Comparison of ENCODE assay signal across 21 mouse cellular contexts in the genomic region with DNA sequence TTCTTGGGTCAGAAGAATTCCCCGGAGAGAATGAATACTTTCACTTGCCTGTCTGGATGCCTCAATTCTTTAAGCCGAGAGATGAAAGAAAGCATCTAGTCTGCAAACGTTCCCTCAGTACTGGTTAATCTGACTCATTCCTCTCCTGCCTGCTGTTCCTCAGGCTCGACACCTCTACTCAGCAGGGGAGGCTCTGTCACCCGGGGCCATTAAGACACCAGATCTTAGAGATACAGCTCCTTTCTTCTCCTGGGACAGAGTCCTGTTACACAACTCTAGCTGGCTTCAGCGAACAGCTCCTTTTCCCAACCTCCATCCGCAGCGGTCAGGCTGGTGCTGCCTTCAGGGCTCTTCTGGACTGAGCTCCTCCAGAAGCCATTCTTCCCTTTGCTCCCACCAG. TPM values are rescaled to one million over a fixed set of nuclear protein-coding genes. Genes with fewer than 3 reads are reported as not detected.
DNase-seq lines count a peak whose midpoint lies in the region; ATAC-seq lines count a peak whose summit lies in the region.
"Had no signal": no experiment of that assay in that cellular context is flagged by ENCODE, and none has a peak within 500 bp of the region (broad histone marks: within the 10 kb centered on the region; RNA-seq: fewer than 3 reads in every experiment).

No protein-coding gene starts in this region.

- H3K4me1 ChIP-seq in midbrain, embryonic 14.5 days (ENCODE audit: control insufficient read depth, insufficient read depth, low read length), result no peaks in the 10 kb centered on the region
- H3K4me1 ChIP-seq in midbrain, embryonic 11.5 days (ENCODE audit: control insufficient read depth, insufficient read depth, low read length), result no peaks in the 10 kb centered on the region
- H3K4me1 ChIP-seq: lung, embryonic 15.5 days; neural tube, embryonic 12.5 days had no signal

- peak; percentile 5 for DNase-seq in embryo, embryonic 10.5 days (ENCODE audit: low spot score)
- DNase-seq in embryo, embryonic 11 days, result no peak
- DNase-seq in midbrain, embryonic 14.5 days, result peak; percentile 3
- DNase-seq in midbrain, embryonic 11.5 days (ENCODE audit: low spot score, missing footprints), result no peak
- DNase-seq in brain, adult 2 months (ENCODE audit: low read depth, low spot score), result peak; percentile 63
- DNase-seq in yolk sac, embryonic 10.5 days (ENCODE audit: low spot score), result peak; percentile 73
- DNase-seq in right cerebral cortex, postnatal 25 days, result no peak
- no peak for DNase-seq in ovary, postnatal 14 days (ENCODE audit: low spot score)
- DNase-seq: B cell, adult 2 months; cerebellum, adult 18-20 months; forebrain, postnatal 0 days; gastrocnemius, postnatal 25 days; kidney, postnatal 36 days; liver; thymus, adult 18-20 months had no signal

- H3K4me2 ChIP-seq in midbrain, embryonic 14.5 days (ENCODE audit: low read length), result no peak overlapping the region
- H3K4me2 ChIP-seq in midbrain, embryonic 11.5 days, result no peak overlapping the region
- H3K4me2 ChIP-seq: embryonic facial prominence, embryonic 12.5 days; lung, embryonic 15.5 days; neural tube, embryonic 12.5 days had no signal

- no peak overlapping the region for H3K4me3 ChIP-seq in midbrain, embryonic 14.5 days (replicated peaks; ENCODE audit: low read depth, low read length)
- H3K4me3 ChIP-seq in midbrain, embryonic 11.5 days (ENCODE audit: low read depth, low read length), result no peak overlapping the region
- H3K4me3 ChIP-seq: embryonic facial prominence, embryonic 12.5 days; left cerebral cortex, adult 2 months; lung, embryonic 15.5 days; neural tube, embryonic 12.5 days had no signal

- no peak overlapping the region for H3K27ac ChIP-seq in midbrain, embryonic 14.5 days (replicated peaks; ENCODE audit: low read depth, low read length)
- H3K27ac ChIP-seq in midbrain, embryonic 11.5 days (ENCODE audit: low read depth, low read length), result no peak overlapping the region
- H3K27ac ChIP-seq: embryonic facial prominence, embryonic 12.5 days; hindbrain, postnatal 0 days; left cerebral cortex, adult 2 months; lung, embryonic 15.5 days; neural tube, embryonic 12.5 days had no signal

- ATAC-seq in midbrain, embryonic 14.5 days (ENCODE audit: low FRiP score, low TSS enrichment), result no peak
- ATAC-seq in midbrain, embryonic 11.5 days (ENCODE audit: low FRiP score), result no peak
- ATAC-seq: forebrain, postnatal 0 days; hindbrain, postnatal 0 days; midbrain, embryonic 16.5 days had no signal

- no peaks in the 10 kb centered on the region for H3K9me3 ChIP-seq in midbrain, embryonic 14.5 days (ENCODE audit: control insufficient read depth, low read length)
- no peaks in the 10 kb centered on the region for H3K9me3 ChIP-seq in midbrain, embryonic 11.5 days (ENCODE audit: control insufficient read depth, low read length)
- H3K9me3 ChIP-seq: embryonic facial prominence, embryonic 12.5 days; lung, embryonic 15.5 days; neural tube, embryonic 12.5 days had no signal

- no peaks in the 10 kb centered on the region for H3K27me3 ChIP-seq in midbrain, embryonic 14.5 days (ENCODE audit: control insufficient read depth, insufficient read depth, low read length)
- H3K27me3 ChIP-seq in midbrain, embryonic 11.5 days (ENCODE audit: control insufficient read depth, insufficient read depth, low read length), result no peaks in the 10 kb centered on the region
- H3K27me3 ChIP-seq: lung, embryonic 15.5 days; neural tube, embryonic 12.5 days had no signal

- no peak overlapping the region for H3K9ac ChIP-seq in midbrain, embryonic 14.5 days (replicated peaks; ENCODE audit: low read length)
- H3K9ac ChIP-seq in midbrain, embryonic 11.5 days (ENCODE audit: low read length), result no peak overlapping the region
- H3K9ac ChIP-seq: embryonic facial prominence, embryonic 12.5 days; forebrain, postnatal 0 days; lung, embryonic 15.5 days; neural tube, embryonic 12.5 days had no signal

- H3K36me3 ChIP-seq in midbrain, embryonic 14.5 days (ENCODE audit: control insufficient read depth, insufficient read depth, low read length), result no peaks in the 10 kb centered on the region
- H3K36me3 ChIP-seq in midbrain, embryonic 11.5 days (ENCODE audit: control insufficient read depth, insufficient read depth, low read length), result no peaks in the 10 kb centered on the region
- H3K36me3 ChIP-seq: embryonic facial prominence, embryonic 12.5 days; lung, embryonic 15.5 days; neural tube, embryonic 12.5 days had no signal

- 18% methylated on average over 8 of the region's 8 CpGs for WGBS in midbrain, embryonic 14.5 days
- WGBS in midbrain, embryonic 11.5 days, result 21% methylated on average over 8 of the region's 8 CpGs

RNA-seq across cellular contexts. Expression of gene Kdm6b, which starts 58.0 kb away (rescaled TPM):
- 41.1 and 41.2 TPM in 2 replicates for polyA plus RNA-seq in midbrain, embryonic 14.5 days (2014; fragmentation: Nextera tagmentation; extraction: Ambion mirVana)
- 30.2 and 31.7 TPM in 2 replicates for polyA plus RNA-seq in midbrain, embryonic 11.5 days (2014; fragmentation: Nextera tagmentation; extraction: Ambion mirVana)

Comparison
In these comparisons a context has a peak if more than half of its experiments do, and no peak if none do; other contexts are left out.
1. DNase-seq: peak in embryo, embryonic 10.5 days (single experiment), midbrain, embryonic 14.5 days (single experiment), brain, adult 2 months (single experiment) and yolk sac, embryonic 10.5 days (single experiment); none in embryo, embryonic 11 days (single experiment), midbrain, embryonic 11.5 days (single experiment), right cerebral cortex, postnatal 25 days (single experiment) and ovary, postnatal 14 days (single experiment).